Mouse (Mus musculus) forebrain, embryonic 13.5 days (tissue): ENCODE measurements around the gene Scgb1b17. TPM values are rescaled to one million over a fixed set of nuclear protein-coding genes. Genes with fewer than 3 reads are reported as not detected.
"Not testable (repeated sequence)": the region's sequence is repeated elsewhere in the genome, so short reads cannot be mapped to it uniquely, and the experiment has no call there.

Experiments
- ATAC-seq: fragments of 200-750 bp; cut with Nextera tagmentation; 2 replicates; pipeline ENCODE4 v1.8.0; 2017
- H3K27ac ChIP-seq: fragments of 300-500 bp; sonication (generic); 2 replicates; pipeline ENCODE4 v1.5.1; 2015; ENCODE audit warnings: inconsistent platforms, mild to moderate bottlenecking, moderate library complexity
- H3K27me3 ChIP-seq: fragments of 300-500 bp; sonication (generic); 2 replicates; pipeline ENCODE4 v1.6.1; 2015; ENCODE audit warnings: mild to moderate bottlenecking, inconsistent platforms
- H3K36me3 ChIP-seq: fragments of 300-500 bp; sonication (generic); 2 replicates; pipeline ENCODE4 v1.6.1; 2015; ENCODE audit warnings: mild to moderate bottlenecking, inconsistent platforms; ENCODE audit not compliant: poor library complexity, severe bottlenecking
- H3K4me1 ChIP-seq: fragments of 300-500 bp; sonication (generic); 2 replicates; pipeline ENCODE4 v1.6.1; 2015; ENCODE audit warnings: inconsistent platforms
- H3K4me2 ChIP-seq: fragments of 300-500 bp; sonication (generic); 2 replicates; pipeline ENCODE4 v1.6.1; 2015; ENCODE audit warnings: inconsistent platforms, mild to moderate bottlenecking, moderate library complexity
- H3K4me3 ChIP-seq: fragments of 300-500 bp; sonication (generic); 2 replicates; pipeline ENCODE4 v1.5.1; 2015; ENCODE audit warnings: mild to moderate bottlenecking, inconsistent platforms
- H3K9ac ChIP-seq: fragments of 300-500 bp; sonication (generic); 2 replicates; pipeline ENCODE4 v1.6.1; 2015; ENCODE audit warnings: mild to moderate bottlenecking, inconsistent platforms
- H3K9me3 ChIP-seq: fragments of 300-500 bp; sonication (generic); replicated peaks from 2 replicates; pipeline ENCODE4 v1.6.1; 2016; ENCODE audit warnings: inconsistent platforms
- polyA plus RNA-seq: library from polyadenylated mRNA; unstranded; fragments of >200 nt; fragmentation: Nextera tagmentation; extraction: Ambion mirVana; gene quantifications from 2 replicates; pipeline ENCODE4 v1.2.1, GENCODE M21; 2015

Gene Scgb1b17
- not detected in 2 replicates for polyA plus RNA-seq

DNA sequence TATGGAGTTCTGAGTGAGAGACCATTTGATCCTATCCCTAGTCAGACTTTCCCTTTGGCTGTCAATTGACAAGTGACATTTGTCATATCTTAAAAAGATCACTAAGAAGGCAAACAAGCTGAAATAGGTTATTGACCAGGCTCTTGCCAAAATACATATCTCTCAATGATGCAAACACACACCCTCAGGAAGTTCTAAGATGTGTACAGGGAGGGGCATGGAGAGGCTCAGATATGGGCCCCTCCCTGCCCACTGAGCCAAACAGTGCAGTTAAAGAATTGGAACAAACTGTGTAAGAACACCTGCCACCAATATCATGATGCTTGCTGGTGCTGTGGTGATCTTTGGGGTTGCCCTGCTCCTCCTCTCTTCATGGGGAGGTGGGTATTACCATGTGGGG, at the start of gene Scgb1b17:
Gene Scgb1b17 (plus strand): TSS at position 301 of the 400 bp plus-strand sequence.
- H3K9ac ChIP-seq, ATAC-seq, H3K4me2 ChIP-seq, H3K27ac ChIP-seq, H3K4me1 ChIP-seq, H3K36me3 ChIP-seq, H3K27me3 ChIP-seq, H3K4me3 ChIP-seq, H3K9me3 ChIP-seq: not testable (repeated sequence)

DNA sequence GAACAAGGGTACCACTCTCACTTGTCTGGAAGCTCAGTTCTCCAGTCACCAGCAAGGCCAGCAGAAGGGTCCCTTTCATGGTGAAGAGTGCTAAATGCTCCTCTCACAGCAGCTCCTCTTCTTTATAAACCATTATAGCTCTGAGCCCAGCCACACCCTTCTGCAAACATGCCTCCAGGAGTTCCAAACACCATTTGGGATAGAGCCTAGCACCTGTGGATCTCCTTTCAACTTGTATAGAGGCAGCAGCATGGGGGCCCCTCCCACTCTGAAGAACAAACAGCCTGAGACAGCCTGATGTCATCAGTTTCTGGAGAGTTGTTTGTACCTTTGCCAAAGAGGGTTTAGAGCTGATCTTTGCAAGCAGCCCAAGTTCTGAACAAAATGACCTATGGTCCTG, 6.8 kb upstream of the Scgb1b17 start, which contains the start of gene Scgb2b17:
Gene Scgb2b17 (minus strand): TSS at position 101 of the 400 bp plus-strand sequence.
- not testable (repeated sequence) for H3K4me2 ChIP-seq, H3K9ac ChIP-seq, ATAC-seq, H3K9me3 ChIP-seq, H3K27me3 ChIP-seq, H3K27ac ChIP-seq, H3K4me1 ChIP-seq, H3K4me3 ChIP-seq, H3K36me3 ChIP-seq

Other genes starting within 250 kb of the Scgb1b17 start
- gene Scgb2b15, start 233.8 kb upstream of the Scgb1b17 start, polyA plus RNA-seq = not detected in 2 replicates
- not detected in 2 replicates for gene Scgb1b15, start 226.9 kb upstream of the Scgb1b17 start, polyA plus RNA-seq
- gene Scgb2b17, start 6.9 kb upstream of the Scgb1b17 start, polyA plus RNA-seq = not detected in 2 replicates
- gene Scgb2b18, start 110.4 kb downstream of the Scgb1b17 start, polyA plus RNA-seq = not detected in 2 replicates
- not detected in 2 replicates for gene Scgb1b18, start 122.1 kb downstream of the Scgb1b17 start, polyA plus RNA-seq
- not detected in 2 replicates for gene Scgb2b19, start 216.9 kb downstream of the Scgb1b17 start, polyA plus RNA-seq
- gene Scgb1b19, start 223.8 kb downstream of the Scgb1b17 start, polyA plus RNA-seq = not detected in 2 replicates